Mouse (Mus musculus): ENCODE data around the gene Ptprk.

GRCm38 (mm10) chr10:28579596-28579995, 505.0 kb downstream of the Ptprk start:
- TF ChIP-seq CTCF (IDR thresholded peaks at IDR 0.05; ENCODE audit: low read depth) (no peak), EP300 (IDR thresholded peaks at IDR 0.05; ENCODE audit: low read depth) (no peak)
